In genomic region chr2:154264397-154264796, GRCm38 (mm10) we compare ENCODE assay signal across 14 mouse cellular contexts. TPM values are rescaled to one million over a fixed set of nuclear protein-coding genes. Genes with fewer than 3 reads are reported as not detected.
"Had no signal": no experiment of that assay in that cellular context is flagged by ENCODE, and none has a peak within 500 bp of the region (broad histone marks: within the 10 kb centered on the region; RNA-seq: fewer than 3 reads in every experiment).

No protein-coding gene starts in this region.

RNA-seq across cellular contexts. Expression of gene Bpifb9a, which starts 6.7 kb away (rescaled TPM):
- total RNA-seq: megakaryocyte-erythroid progenitor cell, adult 5-6 weeks had no signal
- polyA plus RNA-seq: liver, embryonic 14.5 days; liver, embryonic 16.5 days; lung, adult 2 months; lung, embryonic 15.5 days; midbrain, embryonic 10.5 days; midbrain, embryonic 12.5 days; midbrain, embryonic 14.5 days; midbrain, embryonic 16.5 days; neural tube, embryonic 12.5 days; neural tube, embryonic 14.5 days; small intestine, adult 2 months; stomach, embryonic 14.5 days; stomach, embryonic 16.5 days had no signal

RNA-seq across cellular contexts. Expression of gene Bpifb5, which starts 40.9 kb away (rescaled TPM):
- total RNA-seq: megakaryocyte-erythroid progenitor cell, adult 5-6 weeks had no signal
- polyA plus RNA-seq: liver, embryonic 14.5 days; liver, embryonic 16.5 days; midbrain, embryonic 12.5 days; midbrain, embryonic 14.5 days; neural tube, embryonic 12.5 days; small intestine, adult 2 months had no signal

RNA-seq across cellular contexts. Expression of gene Bpifb9b, which starts 42.6 kb away (rescaled TPM):
- total RNA-seq: megakaryocyte-erythroid progenitor cell, adult 5-6 weeks had no signal
- polyA plus RNA-seq: liver, embryonic 14.5 days; liver, embryonic 16.5 days; lung, adult 2 months; lung, embryonic 15.5 days; midbrain, embryonic 10.5 days; midbrain, embryonic 12.5 days; midbrain, embryonic 14.5 days; midbrain, embryonic 16.5 days; neural tube, embryonic 12.5 days; neural tube, embryonic 14.5 days; small intestine, adult 2 months; stomach, embryonic 14.5 days; stomach, embryonic 16.5 days had no signal
